Mouse (Mus musculus) brain, adult 2 months (tissue): ENCODE measurements around the gene Zfp706.

Experiments
- DNase-seq: peaks from one replicate; pipeline ENCODE4 v3.0.0; 2011; ENCODE audit warnings: low read depth, low spot score

Zfp706 gene

GRCm38 (mm10) chr15:36977823-36978222 lies 29.8 kb downstream of the Zfp706 start:
- peak; percentile 69 for DNase-seq

GRCm38 (mm10) chr15:36975690-36976089 lies 31.9 kb downstream of the Zfp706 start:
- DNase-seq: no peak

DNA sequence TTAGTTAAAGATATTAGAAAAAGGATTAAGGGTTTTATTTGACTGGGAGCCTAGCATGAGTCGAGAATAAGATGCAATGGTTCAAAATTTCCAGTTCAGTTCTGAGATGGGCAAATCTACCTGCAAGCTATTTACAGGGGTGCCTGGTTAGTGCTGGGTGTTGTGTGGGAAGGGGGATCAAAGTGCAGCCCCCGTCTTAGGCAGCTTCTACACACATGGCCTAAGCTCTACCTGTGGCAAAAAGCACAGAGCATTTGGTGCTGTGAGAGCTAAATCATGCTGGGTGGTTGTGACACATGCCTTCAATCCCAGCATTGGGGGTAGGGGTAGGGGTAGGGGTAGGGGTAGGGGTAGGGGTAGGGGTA lies 32.3 kb downstream of the Zfp706 start:
- no peak for DNase-seq

DNA sequence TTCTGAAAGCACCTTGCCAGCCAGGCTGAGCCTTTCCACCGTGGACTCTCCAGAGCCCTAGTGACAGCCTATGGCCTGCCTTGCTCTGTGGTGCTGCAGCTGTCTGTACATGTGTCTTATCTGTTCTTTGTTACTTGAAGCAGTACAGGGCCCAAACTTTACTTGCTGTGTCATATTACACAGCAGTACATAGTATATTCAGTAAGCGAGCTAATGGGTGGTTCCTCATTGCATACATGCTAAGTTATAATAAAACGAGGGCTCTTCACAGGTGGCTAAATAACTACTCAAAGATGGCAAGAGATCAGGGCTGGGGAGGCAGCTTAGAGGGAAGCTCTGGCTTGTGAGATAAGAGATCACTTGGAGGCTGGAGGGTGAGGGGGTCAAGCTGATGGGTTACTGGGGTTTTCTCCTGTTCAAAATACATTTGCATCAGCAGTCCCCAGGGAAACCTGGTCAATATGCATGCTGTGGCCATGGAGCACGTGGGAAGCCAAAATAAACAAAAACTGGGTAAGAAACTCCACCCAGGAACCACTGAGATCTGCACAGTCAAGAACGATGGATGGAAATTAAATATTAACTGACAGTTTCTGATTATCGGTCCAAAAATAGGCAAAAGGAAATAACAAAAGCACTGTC lies 32.8 kb downstream of the Zfp706 start:
- DNase-seq: no peak

- DNase-seq: no peak
These were observed 33.9 kb downstream of the Zfp706 start for GRCm38 (mm10) chr15:36973714-36974113.

GRCm38 (mm10) chr15:36973290-36973689 lies 34.3 kb downstream of the Zfp706 start:
- no peak for DNase-seq

- no peak for DNase-seq
These were observed 37.8 kb downstream of the Zfp706 start for GRCm38 (mm10) chr15:36969794-36970193.

- peak; percentile 72 for DNase-seq
These were observed 39.3 kb downstream of the Zfp706 start for GRCm38 (mm10) chr15:36968295-36968694.

GRCm38 (mm10) chr15:36967381-36968211 lies 40.0 kb downstream of the Zfp706 start:
- DNase-seq: peak; percentile 99

DNA sequence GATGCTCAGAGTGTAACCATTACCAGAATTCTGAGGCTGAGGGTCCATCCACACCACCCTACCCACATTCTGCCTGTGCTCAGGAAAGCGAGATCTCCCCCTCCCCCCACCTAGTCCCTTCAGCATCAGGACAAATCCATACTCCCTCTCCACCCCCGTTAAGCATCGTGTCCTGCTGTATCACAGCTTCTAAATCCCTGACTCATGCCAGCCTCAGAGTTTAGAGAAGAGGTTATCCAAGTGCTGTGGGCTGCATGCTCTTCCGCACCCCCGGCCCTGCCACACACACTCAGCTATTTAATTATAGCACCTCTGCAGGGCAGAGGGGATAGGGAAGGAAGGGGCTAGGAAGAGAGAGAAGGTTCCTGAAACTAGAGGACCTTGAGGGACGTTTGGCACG lies 40.6 kb downstream of the Zfp706 start:
- DNase-seq: peak; percentile 86

- DNase-seq: peak; percentile 77
These were observed 41.1 kb downstream of the Zfp706 start for GRCm38 (mm10) chr15:36966466-36966865.

- no peak for DNase-seq
These were observed 41.8 kb downstream of the Zfp706 start for GRCm38 (mm10) chr15:36965743-36966142.

GRCm38 (mm10) chr15:36962931-36963330 lies 44.6 kb downstream of the Zfp706 start:
- no peak for DNase-seq

- peak; percentile 60 for DNase-seq
These were observed 46.7 kb downstream of the Zfp706 start for GRCm38 (mm10) chr15:36960876-36961237.

DNA sequence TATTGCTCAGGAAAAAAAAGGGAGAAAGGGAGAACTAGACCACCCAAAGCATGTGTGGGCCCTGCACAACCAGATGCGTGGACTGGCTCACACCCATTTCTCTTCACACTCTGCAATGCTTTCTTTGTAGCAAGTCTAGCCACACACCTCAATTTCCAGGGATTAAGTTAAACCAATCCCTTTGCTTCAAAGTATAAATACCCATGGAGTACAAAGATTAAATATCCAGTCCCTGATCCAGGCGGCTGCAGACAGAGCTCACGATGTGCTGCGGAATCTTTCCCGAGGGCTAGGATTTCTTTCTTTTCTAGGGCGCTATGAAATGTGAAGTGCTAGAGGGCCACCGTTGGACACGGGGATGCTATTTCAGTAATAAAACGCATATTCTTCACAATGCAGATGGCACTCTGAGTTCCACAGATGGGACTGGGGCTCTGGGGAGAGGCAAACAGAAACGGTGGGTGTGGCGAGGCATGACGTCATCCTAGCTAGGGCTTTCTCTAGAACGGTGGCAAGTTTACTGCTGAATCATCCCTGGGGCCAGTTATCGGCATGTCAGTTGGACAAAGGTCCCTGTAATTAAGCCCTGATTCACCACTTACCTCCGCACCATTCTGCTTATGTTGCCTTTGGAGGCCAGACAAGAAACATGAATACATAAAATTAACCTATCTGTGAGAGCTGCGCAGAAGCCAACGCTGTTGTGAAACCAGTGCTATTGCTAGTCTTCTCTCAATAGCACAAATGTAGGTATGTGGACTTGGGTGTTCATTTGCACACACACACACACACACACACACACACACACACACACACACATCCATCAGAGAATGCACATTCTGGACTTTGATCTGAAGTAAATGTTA lies 47.3 kb downstream of the Zfp706 start:
- DNase-seq: peak; percentile 98

DNA sequence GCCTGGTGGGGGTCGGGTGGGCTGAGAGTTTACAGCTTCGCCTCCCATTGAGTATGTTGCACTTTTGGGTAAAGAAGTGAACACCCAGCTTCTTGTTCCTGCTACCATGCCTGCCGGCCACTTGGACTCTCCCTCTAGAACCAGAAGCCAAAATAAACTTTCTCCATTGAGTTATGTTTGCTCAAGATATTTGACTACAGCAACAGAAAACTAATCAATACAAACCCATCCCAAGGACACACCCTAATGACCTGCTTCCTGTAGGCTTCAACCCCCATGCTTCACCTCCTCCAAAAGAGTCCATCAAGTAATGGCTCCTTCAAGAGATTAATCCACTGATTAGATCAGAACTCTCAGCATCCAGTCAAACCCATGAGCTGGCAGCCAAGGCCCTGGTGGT lies 51.4 kb downstream of the Zfp706 start:
- DNase-seq: no peak

GRCm38 (mm10) chr15:36950258-36950657 lies 57.3 kb downstream of the Zfp706 start:
- DNase-seq: peak; percentile 57

- DNase-seq: peak; percentile 61
These were observed 58.6 kb downstream of the Zfp706 start for GRCm38 (mm10) chr15:36948866-36949546.
